ENCODE assay signal across 17 mouse cellular contexts in the genomic region with DNA sequence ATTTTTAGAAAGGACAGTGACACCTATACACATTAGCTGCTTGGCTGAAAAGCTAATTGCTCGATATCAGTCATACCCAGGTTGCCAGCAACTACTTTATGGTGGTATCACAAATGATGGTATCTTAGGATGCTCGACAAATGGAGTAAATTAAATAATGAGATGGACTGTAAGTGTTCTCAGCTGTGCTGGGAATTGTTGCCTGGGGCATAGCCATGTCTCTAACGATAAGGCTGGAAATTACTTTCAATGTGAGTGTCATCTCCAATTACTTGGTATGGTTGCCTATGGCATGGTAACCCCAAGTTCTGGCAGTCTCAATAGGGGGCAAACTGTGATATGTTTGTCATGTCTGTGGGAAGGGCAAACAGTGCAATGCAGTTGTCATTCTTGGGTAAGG. TPM values are rescaled to one million over a fixed set of nuclear protein-coding genes. Genes with fewer than 3 reads are reported as not detected.
"Had no signal": no experiment of that assay in that cellular context is flagged by ENCODE, and none has a peak within 500 bp of the region (broad histone marks: within the 10 kb centered on the region; RNA-seq: fewer than 3 reads in every experiment).

No protein-coding gene starts in this region.

- H3K4me3 ChIP-seq: limb, embryonic 12.5 days; liver, embryonic 13.5 days; lung, embryonic 15.5 days; megakaryocyte, embryonic 14.5 days; midbrain, embryonic 12.5 days had no signal

- DNase-seq: kidney, adult 8-10 months; kidney, postnatal 36 days; layer of hippocampus, adult 9-11 months; liver; liver, embryonic 13.5 days; liver, postnatal 0 days; lung, postnatal 14 days; right cerebral cortex, adult 18-20 months; thymus, postnatal 4 days had no signal

- H3K27ac ChIP-seq: kidney, postnatal 0 days; limb, embryonic 12.5 days; liver, embryonic 13.5 days; lung, embryonic 15.5 days; macrophage; midbrain, embryonic 12.5 days; stomach, postnatal 0 days had no signal

- ATAC-seq: intestine, postnatal 0 days; liver, postnatal 0 days had no signal

- H3K36me3 ChIP-seq: limb, embryonic 12.5 days; liver, embryonic 13.5 days; lung, embryonic 15.5 days; midbrain, embryonic 12.5 days had no signal

- H3K4me1 ChIP-seq: liver, embryonic 13.5 days had no signal

- H3K4me2 ChIP-seq: limb, embryonic 12.5 days; liver, embryonic 13.5 days; lung, embryonic 15.5 days; midbrain, embryonic 12.5 days had no signal

- H3K9me3 ChIP-seq: limb, embryonic 12.5 days; liver, embryonic 13.5 days; lung, embryonic 15.5 days; midbrain, embryonic 12.5 days had no signal

- H3K9ac ChIP-seq: limb, embryonic 12.5 days; liver, embryonic 13.5 days; liver, postnatal 0 days; lung, embryonic 15.5 days; midbrain, embryonic 12.5 days had no signal

RNA-seq across cellular contexts. Expression of a gene that starts 3.1 kb away (rescaled TPM):
- polyA plus RNA-seq: macrophage had no signal
